Mouse (Mus musculus) ES-Bruce4 (cell line): ENCODE data around the gene Terf2.

Experiments used
- CTCF ChIP-seq: IDR thresholded peaks from one replicate; pipeline ENCODE4 v1.8.1; 2011; ENCODE audit warnings: low read depth, low read length
- POLR2A ChIP-seq: IDR thresholded peaks from one replicate; pipeline ENCODE4 v1.8.1; 2011; ENCODE audit warnings: low read length; ENCODE audit not compliant: insufficient read depth

GRCm38 (mm10) chr8:107142539-107142938, 46.2 kb upstream of the Terf2 start:
- TF ChIP-seq POLR2A (no peak), CTCF (no peak)
